Mouse (Mus musculus) erythroblast, embryonic 14.5 days (primary cell): Measurements from ENCODE around the gene Kcnk12. TPM values are rescaled to one million over a fixed set of nuclear protein-coding genes. Genes with fewer than 3 reads are reported as not detected.

Experiments
- H3K27me3 ChIP-seq: 2 replicates; pipeline ENCODE4 v1.6.1; 2012; ENCODE audit warnings: inconsistent platforms; ENCODE audit not compliant: control insufficient read depth
- H3K36me3 ChIP-seq: 2 replicates; pipeline ENCODE4 v1.6.1; 2012; ENCODE audit warnings: mild to moderate bottlenecking, inconsistent platforms; ENCODE audit not compliant: control insufficient read depth
- H3K4me1 ChIP-seq: 2 replicates; pipeline ENCODE4 v1.6.1; 2012; ENCODE audit warnings: inconsistent platforms; ENCODE audit not compliant: control insufficient read depth
- H3K4me3 ChIP-seq: replicated peaks from 2 replicates; pipeline ENCODE3; 2012; ENCODE audit warnings: moderate library complexity, mild to moderate bottlenecking, inconsistent platforms
- H3K9me3 ChIP-seq: 2 replicates; pipeline ENCODE4 v1.6.1; 2012; ENCODE audit warnings: low read length, inconsistent platforms, mixed read lengths; ENCODE audit not compliant: control insufficient read depth
- GATA1 ChIP-seq: IDR thresholded peaks from 2 replicates; pipeline ENCODE4 v1.6.1; 2012; ENCODE audit warnings: low read length, inconsistent platforms, mixed read lengths
- TAL1 ChIP-seq: IDR thresholded peaks from 3 replicates; pipeline ENCODE4 v1.6.1; 2012; ENCODE audit warnings: low read length, inconsistent platforms, mixed read lengths
- polyA plus RNA-seq: library from polyadenylated mRNA; stranded (reverse); fragments of >175 nt; gene quantifications from 2 replicates; pipeline ENCODE4 v1.2.3, GENCODE M21; 2012

Gene Kcnk12
- 0.02 and 0.05 TPM in 2 replicates for polyA plus RNA-seq

DNA sequence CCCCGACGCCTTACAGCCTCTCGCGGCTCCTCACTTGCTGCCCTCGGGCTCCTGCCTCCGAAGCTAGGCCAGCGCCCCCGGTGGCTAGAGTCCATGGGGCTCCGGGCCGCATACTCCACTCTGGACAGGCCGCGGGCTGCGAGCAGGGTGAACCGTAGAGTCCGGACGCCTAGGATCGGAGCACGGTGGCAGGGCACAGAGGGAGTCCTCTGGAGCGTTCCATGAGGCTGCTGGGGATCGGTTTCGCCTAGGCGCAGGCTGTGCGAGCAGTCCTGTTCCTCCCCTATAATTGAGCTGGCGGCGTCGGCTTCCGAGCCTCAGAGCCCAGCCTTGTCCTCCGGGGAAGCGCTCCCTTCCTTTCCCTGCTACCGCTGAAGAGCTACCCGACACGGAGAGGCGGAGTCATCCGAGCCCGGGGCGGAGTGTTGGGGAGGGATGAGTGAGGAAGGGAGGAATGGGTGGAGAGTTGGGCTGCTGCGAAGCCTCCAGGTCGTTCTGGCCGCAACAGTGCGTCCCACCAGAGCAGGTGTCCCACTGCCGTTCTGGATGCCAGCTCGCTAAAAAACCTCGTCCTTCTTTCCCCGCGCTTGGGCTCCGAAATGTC lies at the start of gene Kcnk12:
Gene Kcnk12, minus strand, starts transcription at position 307 of the 604 bp plus-strand sequence.
- H3K4me3 ChIP-seq = no peak within 1 kb of the TSS
- H3K4me1 ChIP-seq = no peaks in the 10 kb centered on the region; the same call in 1 of the 2 replicates
- no peaks in the 10 kb centered on the region for H3K9me3 ChIP-seq
- TF ChIP-seq TAL1 (no peak), GATA1 (no peak)
- no peaks in the 10 kb centered on the region for H3K36me3 ChIP-seq
- H3K27me3 ChIP-seq = peaks cover 57% of the 10 kb centered on the region

DNA sequence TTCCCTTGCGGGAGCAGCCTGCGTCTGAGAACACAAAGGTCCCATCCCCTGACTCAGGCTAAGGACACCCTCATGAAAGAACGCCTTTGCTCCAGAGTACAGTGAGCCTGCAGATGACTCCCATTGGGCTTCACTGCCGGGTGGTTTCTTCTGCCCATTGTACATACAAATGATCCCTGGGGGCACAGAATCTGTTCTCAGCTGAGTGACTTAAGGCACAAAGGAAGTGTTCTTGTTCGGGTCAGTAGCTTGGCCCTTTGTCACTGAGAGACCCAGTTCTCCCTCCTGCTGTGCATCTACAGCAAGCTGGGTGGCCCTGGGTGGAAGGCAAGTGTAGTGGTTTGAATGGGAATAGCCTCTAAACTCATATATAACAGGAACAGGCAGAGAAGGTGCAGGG lies 44.4 kb upstream of the Kcnk12 start:
- H3K36me3 ChIP-seq = no peaks in the 10 kb centered on the region
- H3K4me1 ChIP-seq = no peaks in the 10 kb centered on the region
- H3K4me3 ChIP-seq = no peak overlapping the region
- peaks cover 24% of the 10 kb centered on the region for H3K9me3 ChIP-seq
- no peaks in the 10 kb centered on the region; the same call in 1 of the 2 replicates for H3K27me3 ChIP-seq
- TF ChIP-seq GATA1 = no peak
- TF ChIP-seq TAL1 = no peak

DNA sequence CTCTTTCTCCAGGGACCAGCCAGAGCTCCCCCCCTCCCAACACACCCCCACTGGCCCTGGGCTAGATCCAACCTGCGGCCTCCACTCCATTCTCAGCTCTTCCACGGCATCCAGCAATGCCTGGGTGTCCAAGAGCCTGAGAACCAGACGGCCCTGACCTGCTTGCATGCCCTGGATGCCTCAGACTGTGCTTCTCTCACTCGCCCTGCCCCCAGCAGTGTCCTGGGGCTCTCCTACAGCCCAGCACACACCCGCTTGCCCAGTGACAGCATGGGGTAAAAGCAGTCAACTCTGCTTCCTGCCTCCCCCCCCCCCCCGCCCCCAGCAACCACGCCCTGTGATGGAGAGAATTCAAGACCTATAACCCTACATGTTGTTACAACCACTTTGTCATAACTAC lies 42.3 kb upstream of the Kcnk12 start:
- H3K27me3 ChIP-seq = no peaks in the 10 kb centered on the region; the same call in 1 of the 2 replicates
- no peaks in the 10 kb centered on the region for H3K4me1 ChIP-seq
- peaks cover 21% of the 10 kb centered on the region for H3K9me3 ChIP-seq
- no peak overlapping the region for H3K4me3 ChIP-seq
- no peak for TF ChIP-seq TAL1
- TF ChIP-seq GATA1 = no peak
- no peaks in the 10 kb centered on the region for H3K36me3 ChIP-seq

DNA sequence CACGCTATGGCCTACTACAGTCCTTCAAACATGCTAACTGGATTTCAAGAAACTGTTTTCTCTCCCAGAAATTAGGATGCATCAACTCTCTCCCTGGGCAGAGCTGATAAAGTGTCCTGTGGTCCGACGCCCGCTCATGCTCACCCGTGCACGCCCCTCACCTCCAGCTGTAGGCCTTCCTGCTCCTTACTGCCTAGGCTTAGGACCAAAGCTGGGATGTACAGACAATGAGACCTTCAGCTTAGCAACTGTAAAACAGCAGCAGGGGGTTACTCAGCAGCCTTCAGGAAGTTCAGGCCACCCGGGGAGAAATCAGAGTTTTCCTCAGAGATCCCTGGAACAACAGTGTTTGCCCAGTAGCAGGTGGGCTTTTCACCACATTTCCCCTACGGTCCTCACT lies 37.1 kb upstream of the Kcnk12 start:
- H3K9me3 ChIP-seq = no peaks in the 10 kb centered on the region
- no peak overlapping the region for H3K4me3 ChIP-seq
- H3K36me3 ChIP-seq = no peaks in the 10 kb centered on the region
- H3K27me3 ChIP-seq = no peaks in the 10 kb centered on the region
- H3K4me1 ChIP-seq = no peaks in the 10 kb centered on the region
- no peak for TF ChIP-seq TAL1
- no peak for TF ChIP-seq GATA1

DNA sequence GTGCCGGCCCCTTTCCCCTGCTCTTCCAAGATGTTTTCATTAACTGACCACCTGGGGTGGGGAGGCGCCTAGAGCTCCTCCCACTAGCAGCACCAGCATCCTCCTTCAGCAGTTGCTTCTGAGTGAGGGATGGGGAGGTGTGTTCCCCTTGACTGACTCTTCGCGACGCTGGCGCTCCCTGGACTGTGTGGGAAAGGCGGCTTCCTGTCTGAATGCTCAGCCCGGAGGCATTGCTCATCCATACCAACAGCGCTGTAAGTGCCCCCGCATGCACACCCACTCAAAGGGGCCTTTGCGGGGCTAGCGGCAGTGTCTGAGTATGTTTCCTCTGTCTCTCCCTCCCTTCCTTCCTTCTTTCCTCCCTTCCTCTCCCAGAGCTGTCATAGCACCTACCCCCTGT lies 29.1 kb upstream of the Kcnk12 start:
- Histone ChIP-seq H3K9me3 (no peaks in the 10 kb centered on the region), H3K27me3 (peaks cover 8% of the 10 kb centered on the region), H3K4me3 (no peak overlapping the region), H3K4me1 (no peaks in the 10 kb centered on the region), H3K36me3 (no peaks in the 10 kb centered on the region)
- TF ChIP-seq GATA1 = no peak
- no peak for TF ChIP-seq TAL1

DNA sequence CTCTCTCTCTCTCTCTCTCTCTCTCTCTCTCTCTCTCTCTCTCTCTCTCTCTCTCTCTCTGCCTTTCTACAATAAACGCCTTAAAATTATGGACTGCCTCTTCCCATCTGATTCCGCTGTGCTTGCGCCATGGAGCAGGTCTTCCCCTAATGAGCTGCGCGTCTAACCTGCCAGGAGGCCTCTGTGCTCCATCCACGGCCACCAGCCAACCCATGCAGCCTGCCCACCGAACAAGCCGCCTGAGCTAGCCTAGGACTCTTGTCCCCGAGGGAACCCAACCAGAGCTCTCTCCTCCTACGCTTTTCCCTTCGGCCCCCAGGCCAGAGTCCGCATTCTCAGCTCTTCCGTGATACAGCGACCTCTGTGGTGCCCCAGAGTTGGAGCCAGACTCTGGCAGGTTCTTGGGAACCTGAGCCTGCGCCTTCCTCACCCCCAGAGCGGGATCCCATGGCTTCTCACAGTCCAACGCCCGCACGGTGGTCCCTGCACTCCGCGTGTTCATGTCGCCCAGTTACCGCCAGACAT lies 28.3 kb upstream of the Kcnk12 start:
- no peak overlapping the region for H3K4me3 ChIP-seq
- H3K36me3 ChIP-seq = no peaks in the 10 kb centered on the region
- peaks cover 8% of the 10 kb centered on the region for H3K27me3 ChIP-seq
- no peak for TF ChIP-seq TAL1
- TF ChIP-seq GATA1 = no peak
- H3K4me1 ChIP-seq = no peaks in the 10 kb centered on the region
- H3K9me3 ChIP-seq = no peaks in the 10 kb centered on the region; the same call in 1 of the 2 replicates

DNA sequence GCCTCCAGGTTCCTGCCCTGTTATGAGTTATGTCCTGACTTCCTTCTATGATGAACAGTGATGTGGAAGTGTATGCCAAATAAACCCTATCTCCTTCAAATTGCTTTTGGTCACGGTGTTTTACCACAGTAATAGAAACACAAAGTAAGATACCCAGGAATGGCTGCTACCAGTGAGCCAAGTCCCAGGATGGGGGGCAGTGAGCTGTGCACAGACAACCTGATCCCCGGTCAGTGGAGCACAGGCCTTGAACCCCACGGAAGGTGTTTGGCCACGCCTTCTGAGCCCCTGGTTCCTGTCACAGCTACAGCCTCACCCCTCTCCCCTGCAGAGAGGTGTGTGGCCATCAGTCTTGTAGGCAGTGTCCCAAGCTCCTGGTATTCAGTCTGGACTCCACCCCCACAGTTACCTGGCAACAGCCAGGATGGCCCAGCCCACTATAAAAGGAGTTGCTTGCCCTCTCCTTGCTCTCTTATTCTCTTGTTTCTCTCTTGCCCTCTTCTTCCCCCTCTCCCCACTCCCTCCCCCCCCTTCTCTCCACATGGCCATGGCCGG lies 27.7 kb upstream of the Kcnk12 start:
- H3K4me1 ChIP-seq = no peaks in the 10 kb centered on the region
- no peak for TF ChIP-seq TAL1
- no peak for TF ChIP-seq GATA1

DNA sequence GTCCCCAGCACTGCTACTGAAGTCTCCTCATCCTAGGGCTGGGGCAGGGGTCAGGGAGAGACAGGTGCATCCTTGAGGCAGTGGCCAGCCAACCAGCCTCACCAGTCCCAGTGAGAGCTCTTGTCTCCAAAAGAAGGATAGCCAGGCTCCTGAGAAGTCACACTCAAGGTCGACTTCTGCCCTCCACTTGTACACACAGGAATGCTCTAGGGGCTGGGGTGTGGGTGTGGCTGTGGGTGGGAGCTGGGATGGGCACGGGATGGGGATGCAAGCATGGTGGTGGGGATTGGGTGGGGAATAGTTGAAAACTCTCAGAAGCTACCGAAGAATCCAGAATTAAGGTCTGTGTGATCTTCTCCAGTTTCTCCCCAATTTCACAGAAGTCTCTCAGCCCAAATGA lies 25.2 kb upstream of the Kcnk12 start:
- H3K9me3 ChIP-seq = peaks cover 6% of the 10 kb centered on the region
- H3K4me1 ChIP-seq = no peaks in the 10 kb centered on the region
- H3K27me3 ChIP-seq = peaks cover 8% of the 10 kb centered on the region
- TF ChIP-seq GATA1 (no peak), TAL1 (no peak)
- H3K4me3 ChIP-seq = no peak overlapping the region
- no peaks in the 10 kb centered on the region for H3K36me3 ChIP-seq

More for the DNA sequence above, 27.7 kb upstream of the Kcnk12 start:
- no peaks in the 10 kb centered on the region for H3K36me3 ChIP-seq
- no peak overlapping the region for H3K4me3 ChIP-seq
- peaks cover 8% of the 10 kb centered on the region for H3K27me3 ChIP-seq
- H3K9me3 ChIP-seq = no peaks in the 10 kb centered on the region; the same call in 1 of the 2 replicates

DNA sequence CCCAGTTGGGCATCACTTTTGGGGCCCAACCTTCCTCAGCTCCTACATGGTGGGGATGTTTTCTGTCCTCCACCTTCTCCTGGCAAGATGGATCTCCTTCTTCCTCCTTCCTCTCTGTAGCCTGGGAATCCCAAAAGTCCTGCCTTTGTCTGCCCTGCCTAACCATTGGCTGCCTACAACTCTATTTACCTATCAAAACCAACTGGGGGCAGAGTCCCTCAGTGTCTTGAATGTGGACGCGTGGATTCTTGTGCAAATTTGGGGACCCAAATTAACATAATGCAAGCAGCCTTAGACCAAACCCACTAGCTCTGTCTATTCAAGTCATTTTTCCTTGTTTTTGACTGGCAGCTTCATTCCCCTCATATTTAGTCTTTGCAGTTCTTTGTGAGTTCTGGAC lies 11.8 kb upstream of the Kcnk12 start:
- Histone ChIP-seq H3K27me3 (no peaks in the 10 kb centered on the region), H3K9me3 (peaks cover 2% of the 10 kb centered on the region; the same call in 1 of the 2 replicates), H3K4me1 (no peaks in the 10 kb centered on the region), H3K36me3 (no peaks in the 10 kb centered on the region), H3K4me3 (no peak overlapping the region)
- TF ChIP-seq GATA1 (no peak), TAL1 (no peak)

DNA sequence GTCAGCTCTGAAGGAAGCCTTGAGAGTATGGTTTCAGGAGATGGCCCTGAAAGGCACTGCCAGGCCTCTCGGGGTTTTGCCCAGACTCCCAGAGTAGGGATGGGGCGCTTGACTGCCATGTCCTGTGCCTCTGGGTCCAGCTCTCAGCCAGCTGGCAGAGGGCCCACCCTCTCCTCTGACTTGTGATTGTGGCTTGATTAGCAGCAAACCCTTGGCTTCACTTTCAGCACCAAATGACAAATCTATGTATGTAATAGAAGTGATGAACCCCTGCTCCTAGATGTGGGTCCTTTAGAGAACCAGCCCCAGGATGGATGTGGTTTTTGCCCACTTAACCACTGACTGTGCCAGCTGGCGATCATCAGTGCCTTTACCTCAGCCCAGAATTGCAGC lies 2.1 kb upstream of the Kcnk12 start:
- no peaks in the 10 kb centered on the region for H3K36me3 ChIP-seq
- TF ChIP-seq TAL1 (no peak), GATA1 (no peak)
- H3K9me3 ChIP-seq = no peaks in the 10 kb centered on the region
- no peaks in the 10 kb centered on the region; the same call in 1 of the 2 replicates for H3K4me1 ChIP-seq
- peaks cover 52% of the 10 kb centered on the region for H3K27me3 ChIP-seq
- no peak overlapping the region for H3K4me3 ChIP-seq
